Mouse (Mus musculus): ENCODE measurements around the gene Derl2. TPM values are rescaled to one million over a fixed set of nuclear protein-coding genes. Genes with fewer than 3 reads are reported as not detected.

Derl2 gene
- total RNA-seq, 2 experiments from 2014 or later = 23.5 to 25.8 TPM

Other genes starting within 250 kb of the Derl2 start
- gene Scimp, start 207.3 kb downstream of the Derl2 start, total RNA-seq (2021) = not detected
- gene Rabep1, start 175.1 kb downstream of the Derl2 start, total RNA-seq (2021) = 100 to 1,000 TPM; 128 to 130 TPM
- 10 to 100 TPM; 56.1 to 61.1 TPM for gene Nup88, start 49.9 kb downstream of the Derl2 start, total RNA-seq (2021)
- 10 to 100 TPM; 33.1 to 37.1 TPM for gene Rpain, start 49.6 kb downstream of the Derl2 start, total RNA-seq (2021)
- 10 to 100 TPM; 94.2 to 98.5 TPM for gene C1qbp, start 36.8 kb downstream of the Derl2 start, total RNA-seq (2021)
- 10 to 100 TPM; 26.9 to 27.2 TPM for gene Dhx33, start 15.4 kb downstream of the Derl2 start, total RNA-seq (2021)
- 10 to 100 TPM; 16.1 to 16.3 TPM for gene Mis12, start 230 bp downstream of the Derl2 start, total RNA-seq (2021)
- gene 6330403K07Rik, start 13.7 kb upstream of the Derl2 start, total RNA-seq (2021) = 100 to 1,000 TPM; 227 to 230 TPM
- gene Nlrp1a, start 124.9 kb upstream of the Derl2 start, total RNA-seq (2021) = 1 to 10 TPM in 1 of 2 experiments, under 1 TPM in 1; 0.41 to 1.1 TPM
- gene Nlrp1b, start 210.9 kb upstream of the Derl2 start, total RNA-seq (2021) = under 1 TPM; 0.23 to 0.28 TPM

All from left cerebral cortex, postnatal 25 days (tissue).